Mouse (Mus musculus) c-Kit-positive CD71-positive TER-119-negative erythroid progenitor cells, embryonic 14.5 days (primary cell): ENCODE data around the gene Ptprc.

Experiments
- DNase-seq: peaks from one replicate; pipeline ENCODE4 v3.0.0-alpha.2; 2013; ENCODE audit warnings: low read depth

The Ptprc gene

GRCm38 (mm10) chr1:138175494-138175893 lies at the start of gene Ptprc:
Gene Ptprc, minus strand, starts transcription at chr1:138175708.
- no peak for DNase-seq

GRCm38 (mm10) chr1:138214736-138215458 lies 39.4 kb upstream of the Ptprc start:
- DNase-seq, result no peak

- DNase-seq, result no peak
These were observed 35.0 kb upstream of the Ptprc start for GRCm38 (mm10) chr1:138210387-138211024.

GRCm38 (mm10) chr1:138209751-138210150 lies 34.2 kb upstream of the Ptprc start:
- no peak for DNase-seq

- DNase-seq, result no peak
These were observed 30.5 kb upstream of the Ptprc start for GRCm38 (mm10) chr1:138206041-138206440.

GRCm38 (mm10) chr1:138191689-138192508 lies 16.4 kb upstream of the Ptprc start:
- DNase-seq, result no peak

- DNase-seq, result no peak
These were observed 12.6 kb upstream of the Ptprc start for GRCm38 (mm10) chr1:138188131-138188530.

GRCm38 (mm10) chr1:138185904-138186303 lies 10.4 kb upstream of the Ptprc start:
- DNase-seq, result no peak

- no peak for DNase-seq
These were observed 4.6 kb upstream of the Ptprc start for GRCm38 (mm10) chr1:138180081-138180480.

- no peak for DNase-seq
These were observed 609 bp downstream of the Ptprc start for GRCm38 (mm10) chr1:138174705-138175492.

- DNase-seq, result no peak
These were observed 1.4 kb downstream of the Ptprc start for GRCm38 (mm10) chr1:138174143-138174542.

- no peak for DNase-seq
These were observed 1.8 kb downstream of the Ptprc start for GRCm38 (mm10) chr1:138173669-138174068.

GRCm38 (mm10) chr1:138172547-138172946 lies 3.0 kb downstream of the Ptprc start:
- DNase-seq, result no peak

- no peak for DNase-seq
These were observed 3.4 kb downstream of the Ptprc start for GRCm38 (mm10) chr1:138172096-138172495.

- no peak for DNase-seq
These were observed 9.2 kb downstream of the Ptprc start for GRCm38 (mm10) chr1:138166233-138166771.

GRCm38 (mm10) chr1:138162638-138163037 lies 12.9 kb downstream of the Ptprc start:
- no peak for DNase-seq

- DNase-seq, result no peak
These were observed 16.6 kb downstream of the Ptprc start for GRCm38 (mm10) chr1:138158921-138159320.

- no peak for DNase-seq
These were observed 17.3 kb downstream of the Ptprc start for GRCm38 (mm10) chr1:138158236-138158635.

- no peak for DNase-seq
These were observed 17.8 kb downstream of the Ptprc start for GRCm38 (mm10) chr1:138157709-138158108.

GRCm38 (mm10) chr1:138157008-138157407 lies 18.5 kb downstream of the Ptprc start:
- no peak for DNase-seq

GRCm38 (mm10) chr1:138154185-138154785 lies 21.2 kb downstream of the Ptprc start:
- no peak for DNase-seq
